Mouse (Mus musculus) ES-E14 (cell line): ENCODE results near the gene Ggt7. TPM values are rescaled to one million over a fixed set of nuclear protein-coding genes. Genes with fewer than 3 reads are reported as not detected.
A peak's percentile ranks its signal among the peaks of the same experiment; 100 is the strongest.

Experiments used
- DNase-seq: peaks from one replicate; pipeline ENCODE4 v3.0.0-alpha.2; 2013; ENCODE audit warnings: low read depth, low spot score
- H3K27ac ChIP-seq: 2 replicates; pipeline ENCODE4 v1.5.1; 2012; ENCODE audit warnings: low read depth, mild to moderate bottlenecking, low read length, moderate library complexity, mixed read lengths; ENCODE audit not compliant: poor library complexity, insufficient read depth, severe bottlenecking
- H3K36me3 ChIP-seq: 2 replicates; pipeline ENCODE4 v1.6.1; 2012; ENCODE audit warnings: mild to moderate bottlenecking, low read length, moderate library complexity, mixed read lengths; ENCODE audit not compliant: control insufficient read depth, poor library complexity, insufficient read depth, severe bottlenecking
- H3K4me1 ChIP-seq, 2 experiments: fragments of 150-350 bp in 1 of 2; sonication (generic) in 1 of 2; 2 replicates each; pipeline ENCODE4 v1.6.1; 2012; ENCODE audit warnings: low read length in 2 of 2, mild to moderate bottlenecking in 1 of 2, mixed read lengths in 1 of 2; ENCODE audit not compliant: control insufficient read depth in 2 of 2, insufficient read depth in 2 of 2, poor library complexity in 1 of 2
- H3K4me3 ChIP-seq, 2 experiments: fragments of 150-350 bp in 1 of 2; sonication (generic) in 1 of 2; 2 replicates each; pipeline ENCODE4 v1.5.1; 2012; ENCODE audit warnings: low read length in 2 of 2, low read depth in 1 of 2, mild to moderate bottlenecking in 1 of 2, mixed read lengths in 1 of 2; ENCODE audit not compliant: insufficient read depth in 1 of 2, poor library complexity in 1 of 2, severe bottlenecking in 1 of 2
- H3K9ac ChIP-seq: 2 replicates; pipeline ENCODE4 v1.6.1; 2012; ENCODE audit warnings: low read depth, mild to moderate bottlenecking, low read length, mixed read lengths; ENCODE audit not compliant: poor library complexity, insufficient read depth, severe bottlenecking
- H3K9me3 ChIP-seq: fragments of 150-350 bp; sonication (generic); 2 replicates; pipeline ENCODE4 v1.6.1; 2012; ENCODE audit warnings: low read depth, mild to moderate bottlenecking, low read length; ENCODE audit not compliant: control insufficient read depth, insufficient read depth
- CHD2 ChIP-seq: IDR thresholded peaks from 2 replicates; pipeline ENCODE4 v1.6.1; 2014; ENCODE audit warnings: mild to moderate bottlenecking, low read depth, low read length, inconsistent platforms
- HCFC1 ChIP-seq: IDR thresholded peaks from 2 replicates; pipeline ENCODE4 v1.6.1; 2012; ENCODE audit warnings: low read length, inconsistent platforms, borderline replicate concordance; ENCODE audit not compliant: insufficient read depth
- MAFK ChIP-seq: IDR thresholded peaks from 2 replicates; pipeline ENCODE4 v1.6.1; 2014; ENCODE audit warnings: mild to moderate bottlenecking, low read depth, low read length, inconsistent platforms; ENCODE audit not compliant: insufficient read depth
- ZC3H11A ChIP-seq: IDR thresholded peaks from 2 replicates; pipeline ENCODE4 v1.6.1; 2012; ENCODE audit warnings: low read depth, mild to moderate bottlenecking, inconsistent platforms, low read length, borderline replicate concordance
- ZNF384 ChIP-seq: IDR thresholded peaks from 2 replicates; pipeline ENCODE4 v1.6.1; 2012; ENCODE audit warnings: low read depth, low read length, inconsistent platforms
- in situ Hi-C, 2 experiments: fragments of 600-800 bp; cut with MboI; formaldehyde crosslinking; loops; one replicate each; pipeline ENCODE4 v1.15.1; 2025; ENCODE audit warnings: low sequenced_read_pairs in 2 of 2, inconsistent platforms in 1 of 2; ENCODE audit not compliant: unreplicated experiment in 2 of 2
- total RNA-seq: library from RNA; depleted of rRNA; stranded (reverse); fragments of 300-350 nt; gene quantifications from 2 replicates; pipeline ENCODE4 v1.2.3, GENCODE M21; 2012

The Ggt7 gene
- total RNA-seq, 1 experiment = 3.6 TPM

DNA sequence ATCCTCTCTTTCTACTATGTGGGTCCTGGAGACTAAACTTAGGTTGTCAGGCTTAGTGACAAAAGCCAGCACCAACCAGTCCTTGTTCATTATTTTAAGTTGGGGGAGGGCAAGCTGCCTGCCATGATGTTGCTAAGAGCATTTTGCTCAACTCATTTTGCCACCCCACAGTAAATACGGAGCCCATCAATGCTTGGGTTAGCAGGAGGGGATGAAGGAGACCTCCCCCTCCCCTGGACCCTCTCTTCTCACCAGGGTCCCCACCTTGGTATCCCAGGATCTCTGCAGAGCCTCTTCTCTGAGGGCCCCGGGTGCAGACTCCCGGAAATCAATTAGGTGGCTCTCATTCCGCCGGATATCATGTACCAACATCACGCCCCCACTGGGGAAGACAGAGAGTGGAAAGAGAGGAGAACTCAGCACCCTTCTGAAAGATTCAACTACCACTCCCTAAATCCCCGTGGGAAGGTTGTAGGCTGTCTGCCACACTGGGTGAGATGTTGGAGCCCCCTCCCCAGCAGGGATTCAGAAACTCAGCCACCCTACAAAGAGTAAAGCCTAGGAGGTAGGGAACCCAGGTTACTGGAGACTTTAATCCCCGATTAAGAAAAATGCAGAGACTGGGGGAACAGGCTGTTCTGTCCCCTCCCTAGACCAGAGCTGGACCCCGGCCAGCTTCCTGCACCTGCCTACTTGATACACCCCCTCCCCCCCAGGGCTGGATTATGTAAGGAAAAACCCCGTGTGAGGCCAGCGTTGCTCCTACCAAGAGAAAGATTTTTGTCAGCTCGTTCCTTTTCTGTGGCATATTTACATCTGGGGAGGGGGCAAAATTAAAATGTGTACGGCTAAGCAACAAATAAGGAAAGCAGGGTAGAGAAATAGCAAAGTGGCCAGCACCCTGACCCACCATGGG lies 13.3 kb downstream of the Ggt7 start:
- H3K4me1 ChIP-seq = peaks cover 0 to 13% of the 10 kb centered on the region in 2 experiments; a peak in 1 of 4 replicates
- H3K36me3 ChIP-seq = no peaks in the 10 kb centered on the region
- no peak overlapping the region for H3K27ac ChIP-seq
- in situ Hi-C loops = loop anchor here in 1 of 2 experiments (10.0 kb wide), 1 partner anchor 270 kb away; the partner anchor contains the start of gene Mmp24
- DNase-seq = no peak
- TF ChIP-seq CHD2 (no peak), ZNF384 (no peak), ZC3H11A (no peak), MAFK (no peak), HCFC1 (no peak)
- no peak overlapping the region for H3K9ac ChIP-seq
- no peak overlapping the region for H3K4me3 ChIP-seq
- H3K9me3 ChIP-seq = no peaks in the 10 kb centered on the region

DNA sequence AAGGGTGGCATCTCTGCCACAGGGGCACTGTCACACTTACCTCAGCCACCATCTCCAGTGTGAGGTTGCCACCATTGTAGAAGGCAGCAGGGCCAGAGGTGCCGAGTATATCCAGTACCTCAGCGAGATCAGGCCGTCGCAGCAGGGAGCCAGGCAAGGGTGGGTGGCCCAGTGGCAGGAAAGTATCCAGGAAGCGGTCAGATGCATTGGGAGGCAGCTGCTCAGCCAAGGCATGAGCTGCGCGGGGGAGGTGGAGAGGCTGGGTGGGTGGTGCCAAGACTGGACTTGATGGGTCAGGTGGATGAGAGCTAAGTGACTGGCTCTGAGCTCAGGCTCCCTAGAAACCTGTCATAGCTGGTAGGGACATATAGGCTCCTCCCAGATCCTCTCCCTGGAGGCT lies 15.4 kb downstream of the Ggt7 start:
- H3K4me3 ChIP-seq = no peak overlapping the region
- H3K9me3 ChIP-seq = no peaks in the 10 kb centered on the region
- in situ Hi-C loops = loop anchor here in 1 of 2 experiments (10.0 kb wide), 1 partner anchor 272 kb away; the partner anchor contains the start of gene Mmp24
- H3K27ac ChIP-seq = no peak overlapping the region
- H3K9ac ChIP-seq = no peak overlapping the region
- TF ChIP-seq CHD2 (no peak), MAFK (no peak), HCFC1 (no peak), ZC3H11A (no peak), ZNF384 (no peak)
- no peaks in the 10 kb centered on the region for H3K36me3 ChIP-seq
- H3K4me1 ChIP-seq = peaks cover 0 to 9% of the 10 kb centered on the region in 2 experiments; a peak in 1 of 4 replicates
- DNase-seq = no peak

DNA sequence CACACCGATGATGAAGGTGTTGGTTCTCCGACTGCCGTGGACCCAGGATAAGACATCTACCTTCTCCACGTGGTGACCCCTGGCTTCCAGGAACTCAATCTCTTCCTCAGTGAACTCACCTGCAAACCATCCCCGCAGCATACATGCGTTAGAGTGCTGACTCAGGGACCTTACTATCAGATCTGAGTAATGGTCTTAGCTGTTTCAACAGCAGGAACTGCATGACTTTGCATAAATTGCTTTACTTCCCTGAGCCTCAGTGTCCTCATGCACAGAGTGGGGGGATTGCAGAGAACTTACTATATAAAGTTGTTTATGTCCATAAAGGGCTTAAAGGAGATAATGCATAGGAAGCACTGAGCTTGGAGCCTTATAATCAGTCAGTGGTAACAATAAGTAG lies 27.0 kb downstream of the Ggt7 start:
- in situ Hi-C loops = no loop called here
- no peak overlapping the region for H3K27ac ChIP-seq
- TF ChIP-seq CHD2 (no peak), MAFK (no peak), HCFC1 (no peak), ZC3H11A (no peak), ZNF384 (no peak)
- H3K4me3 ChIP-seq = no peak overlapping the region
- H3K36me3 ChIP-seq = no peaks in the 10 kb centered on the region
- DNase-seq = no peak
- no peaks in the 10 kb centered on the region for H3K9me3 ChIP-seq
- no peaks in the 10 kb centered on the region for H3K4me1 ChIP-seq
- H3K9ac ChIP-seq = no peak overlapping the region

DNA sequence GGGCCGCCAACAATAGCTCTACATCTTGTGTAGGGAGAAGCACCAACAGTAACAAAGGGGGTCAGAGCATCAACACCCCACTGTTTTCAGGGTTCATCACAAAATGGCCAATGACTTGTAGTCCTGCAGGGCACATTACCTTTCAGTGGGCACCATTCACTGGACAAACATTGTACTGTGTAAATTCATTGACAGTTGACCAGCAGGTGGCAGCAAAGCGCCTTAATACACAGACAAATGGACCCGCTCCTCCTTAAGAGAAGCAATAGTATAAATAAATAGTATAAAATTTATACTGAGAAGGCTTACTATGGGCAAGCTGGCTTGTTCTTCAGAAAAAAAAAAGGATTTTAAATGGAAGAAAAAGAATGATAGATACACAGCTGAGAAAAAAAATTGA lies 36.0 kb downstream of the Ggt7 start:
- in situ Hi-C loops = loop anchor here in 1 of 2 experiments (10.0 kb wide), 1 partner anchor 283 kb away; no protein-coding TSS in a partner anchor
- H3K9ac ChIP-seq = no peak overlapping the region
- no peak overlapping the region for H3K27ac ChIP-seq
- no peak overlapping the region for H3K4me3 ChIP-seq
- no peaks in the 10 kb centered on the region for H3K36me3 ChIP-seq
- TF ChIP-seq HCFC1 (no peak), ZC3H11A (peak; percentile 40)
- no peaks in the 10 kb centered on the region for H3K4me1 ChIP-seq
- H3K9me3 ChIP-seq = no peaks in the 10 kb centered on the region
- DNase-seq = peak; percentile 75
